Mouse (Mus musculus): ENCODE data around the gene Arl4c. TPM values are rescaled to one million over a fixed set of nuclear protein-coding genes. Genes with fewer than 3 reads are reported as not detected.
A peak's percentile ranks its signal among the peaks of the same experiment; 100 is the strongest.

Gene Arl4c
- polyA plus RNA-seq, 1 experiment from 2014 or later, result 30.6 TPM

GRCm38 (mm10) chr1:88654521-88655472 lies 47.2 kb downstream of the Arl4c start:
- no peak for ATAC-seq (replicated peaks; ENCODE audit: low FRiP score, low read depth)
- H3K4me1 ChIP-seq (replicated peaks; ENCODE audit: insufficient read depth, low read length), result no peaks in the 10 kb centered on the region
- H3K27me3 ChIP-seq (ENCODE audit: insufficient read depth, low read length), result no peaks in the 10 kb centered on the region

DNA sequence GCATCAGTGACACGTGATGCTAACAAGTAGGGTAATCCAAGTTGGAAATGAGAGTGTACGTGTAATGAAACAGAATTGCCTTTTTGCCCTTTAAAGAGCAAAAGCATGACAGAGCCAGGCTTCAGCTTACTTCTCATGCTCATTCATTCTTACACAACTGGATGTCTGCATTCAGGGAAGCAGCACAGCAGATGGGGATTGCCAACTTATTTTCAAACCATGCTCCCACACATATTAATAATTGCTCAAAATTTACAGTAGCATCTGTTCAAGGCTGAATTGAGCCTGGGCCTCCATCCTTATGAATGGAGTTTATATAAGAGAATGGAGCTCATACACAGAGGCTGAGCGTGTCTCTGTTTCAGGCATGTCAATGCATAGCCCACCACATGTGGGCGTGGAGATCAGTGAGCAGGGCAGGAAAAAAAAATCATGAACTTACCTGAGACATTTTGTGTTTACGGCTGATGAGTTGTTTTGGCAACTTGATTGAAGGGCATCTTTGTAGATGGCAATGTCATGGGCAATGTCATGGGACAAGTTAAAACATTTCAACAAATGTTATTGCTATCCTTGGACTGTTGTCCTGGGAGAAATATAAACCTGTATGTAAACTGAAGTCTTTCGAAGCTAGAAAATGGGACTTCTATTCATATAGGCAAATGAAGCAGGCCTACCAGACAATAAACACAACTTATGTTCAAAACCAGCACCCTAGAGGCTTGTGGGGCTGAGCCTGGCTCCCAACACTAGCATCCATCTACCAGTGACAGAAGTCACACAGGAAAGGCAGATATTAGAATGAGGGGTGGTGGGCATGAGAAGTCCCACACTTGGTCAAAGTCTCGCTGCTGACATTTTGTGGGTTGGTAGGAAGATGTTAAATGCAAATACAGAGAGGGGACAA lies 48.2 kb downstream of the Arl4c start:
- no peaks in the 10 kb centered on the region for H3K4me1 ChIP-seq (replicated peaks; ENCODE audit: insufficient read depth, low read length)
- no peak overlapping the region for H3K27ac ChIP-seq
- ATAC-seq (replicated peaks; ENCODE audit: low FRiP score, low read depth) (no peak), DNase-seq (ENCODE audit: low spot score) (no peak)
- no peak overlapping the region for H3K4me3 ChIP-seq (replicated peaks; ENCODE audit: low read depth, low read length)
- H3K36me3 ChIP-seq (ENCODE audit: insufficient read depth, low read length), result no peaks in the 10 kb centered on the region
- H3K9me3 ChIP-seq (replicated peaks; ENCODE audit: low read length), result no peaks in the 10 kb centered on the region
- WGBS, result 90% methylated on average over 7 of the region's 7 CpGs
- TF ChIP-seq CTCF (IDR thresholded peaks at IDR 0.05; ENCODE audit: low read depth), result no peak
- H3K9ac ChIP-seq (ENCODE audit: low read depth, low read length), result no peak overlapping the region
- H3K27me3 ChIP-seq (ENCODE audit: insufficient read depth, low read length), result no peaks in the 10 kb centered on the region
- H3K4me2 ChIP-seq (ENCODE audit: low read length), result no peak overlapping the region

More at GRCm38 (mm10) chr1:88654521-88655472, 47.2 kb downstream of the Arl4c start:
- no peaks in the 10 kb centered on the region for H3K9me3 ChIP-seq (replicated peaks; ENCODE audit: low read length)
- no peaks in the 10 kb centered on the region for H3K36me3 ChIP-seq (ENCODE audit: insufficient read depth, low read length)
- DNase-seq (ENCODE audit: low spot score), result no peak
- no peak overlapping the region for H3K27ac ChIP-seq
- 78% methylated on average over 9 of the region's 9 CpGs for WGBS
- TF ChIP-seq CTCF (IDR thresholded peaks at IDR 0.05; ENCODE audit: low read depth), result no peak
- no peak overlapping the region for H3K4me2 ChIP-seq (ENCODE audit: low read length)
- no peak overlapping the region for H3K9ac ChIP-seq (ENCODE audit: low read depth, low read length)
- no peak overlapping the region for H3K4me3 ChIP-seq (replicated peaks; ENCODE audit: low read depth, low read length)

DNA sequence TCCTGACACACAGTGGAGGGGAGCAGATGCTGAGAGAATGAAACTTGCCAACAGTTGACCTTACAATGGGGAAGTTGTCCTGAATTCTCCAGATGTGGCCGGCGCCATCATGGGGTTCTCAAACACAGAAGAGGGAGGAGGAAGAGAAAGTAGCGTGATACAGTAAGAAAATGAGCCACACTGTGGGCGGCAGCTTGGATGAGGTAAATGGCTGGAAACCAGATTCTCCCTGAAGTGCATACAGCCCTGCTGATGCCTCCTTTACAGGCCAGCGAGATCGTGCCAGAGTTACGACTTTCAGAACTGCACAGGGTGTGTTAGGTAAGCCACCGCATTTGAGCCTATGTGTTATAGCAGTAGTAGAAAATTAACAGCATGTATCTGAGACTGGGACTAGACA lies 49.3 kb downstream of the Arl4c start:
- ATAC-seq (replicated peaks; ENCODE audit: low FRiP score, low read depth) (no peak), DNase-seq (ENCODE audit: low spot score) (no peak)
- no peaks in the 10 kb centered on the region for H3K27me3 ChIP-seq (ENCODE audit: insufficient read depth, low read length)
- no peak overlapping the region for H3K4me2 ChIP-seq (ENCODE audit: low read length)
- 82% methylated on average over 8 of the region's 8 CpGs for WGBS
- no peaks in the 10 kb centered on the region for H3K4me1 ChIP-seq (replicated peaks; ENCODE audit: insufficient read depth, low read length)
- no peak overlapping the region for H3K9ac ChIP-seq (ENCODE audit: low read depth, low read length)
- no peak overlapping the region for H3K27ac ChIP-seq
- H3K4me3 ChIP-seq (replicated peaks; ENCODE audit: low read depth, low read length), result no peak overlapping the region
- TF ChIP-seq CTCF (IDR thresholded peaks at IDR 0.05; ENCODE audit: low read depth), result no peak
- H3K9me3 ChIP-seq (replicated peaks; ENCODE audit: low read length), result no peaks in the 10 kb centered on the region
- no peaks in the 10 kb centered on the region for H3K36me3 ChIP-seq (ENCODE audit: insufficient read depth, low read length)

GRCm38 (mm10) chr1:88651668-88652067 lies 50.4 kb downstream of the Arl4c start:
- Histone ChIP-seq H3K27me3 (ENCODE audit: insufficient read depth, low read length) (no peaks in the 10 kb centered on the region), H3K27ac (no peak overlapping the region), H3K4me2 (ENCODE audit: low read length) (no peak overlapping the region), H3K9me3 (replicated peaks; ENCODE audit: low read length) (no peaks in the 10 kb centered on the region), H3K9ac (ENCODE audit: low read depth, low read length) (no peak overlapping the region), H3K4me3 (replicated peaks; ENCODE audit: low read depth, low read length) (no peak overlapping the region), H3K4me1 (replicated peaks; ENCODE audit: insufficient read depth, low read length) (no peaks in the 10 kb centered on the region), H3K36me3 (ENCODE audit: insufficient read depth, low read length) (no peaks in the 10 kb centered on the region)
- DNase-seq (ENCODE audit: low spot score) (no peak), ATAC-seq (replicated peaks; ENCODE audit: low FRiP score, low read depth) (no peak; the same call in 1 of the 2 replicates)
- 48% methylated on average over 9 of the region's 9 CpGs for WGBS
- TF ChIP-seq CTCF (IDR thresholded peaks at IDR 0.05; ENCODE audit: low read depth), result 0 out of 2 replicates have a peak, but pooled peaks have one; percentile 10

DNA sequence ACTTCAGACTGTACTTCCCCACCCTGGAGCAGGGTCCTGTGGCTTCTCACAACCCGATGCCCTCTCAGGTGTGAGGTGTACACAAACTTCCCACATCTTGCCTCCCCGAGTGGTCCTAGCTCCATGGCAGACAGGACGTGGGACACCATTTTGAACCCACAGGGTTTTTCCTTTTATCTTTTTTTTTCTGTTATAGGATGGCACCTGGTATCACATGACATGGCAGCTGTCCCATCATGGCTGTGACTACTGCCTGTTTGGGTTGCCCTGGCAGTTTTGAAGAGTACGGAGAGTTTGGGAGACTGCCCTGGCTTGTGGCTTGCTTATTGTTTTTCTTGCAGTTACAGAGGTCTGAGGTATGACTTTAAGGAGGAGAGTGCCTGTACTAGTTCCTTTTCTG lies 53.3 kb downstream of the Arl4c start:
- Histone ChIP-seq H3K4me1 (replicated peaks; ENCODE audit: insufficient read depth, low read length) (no peaks in the 10 kb centered on the region), H3K27ac (no peak overlapping the region), H3K4me3 (replicated peaks; ENCODE audit: low read depth, low read length) (no peak overlapping the region), H3K36me3 (ENCODE audit: insufficient read depth, low read length) (no peaks in the 10 kb centered on the region), H3K9me3 (replicated peaks; ENCODE audit: low read length) (no peaks in the 10 kb centered on the region), H3K9ac (ENCODE audit: low read depth, low read length) (no peak overlapping the region), H3K27me3 (ENCODE audit: insufficient read depth, low read length) (no peaks in the 10 kb centered on the region), H3K4me2 (ENCODE audit: low read length) (no peak overlapping the region)
- ATAC-seq (replicated peaks; ENCODE audit: low FRiP score, low read depth) (no peak), DNase-seq (ENCODE audit: low spot score) (no peak)
- no peak for TF ChIP-seq CTCF (IDR thresholded peaks at IDR 0.05; ENCODE audit: low read depth)
- 81% methylated on average over 4 of the region's 4 CpGs for WGBS

GRCm38 (mm10) chr1:88645599-88646119 lies 56.4 kb downstream of the Arl4c start:
- H3K9ac ChIP-seq (ENCODE audit: low read depth, low read length), result no peak overlapping the region
- no peak overlapping the region for H3K4me3 ChIP-seq (replicated peaks; ENCODE audit: low read depth, low read length)
- no peak for TF ChIP-seq CTCF (IDR thresholded peaks at IDR 0.05; ENCODE audit: low read depth)
- H3K27me3 ChIP-seq (ENCODE audit: insufficient read depth, low read length), result no peaks in the 10 kb centered on the region
- H3K36me3 ChIP-seq (ENCODE audit: insufficient read depth, low read length), result no peaks in the 10 kb centered on the region
- H3K9me3 ChIP-seq (replicated peaks; ENCODE audit: low read length), result no peaks in the 10 kb centered on the region
- no peaks in the 10 kb centered on the region for H3K4me1 ChIP-seq (replicated peaks; ENCODE audit: insufficient read depth, low read length)
- DNase-seq (ENCODE audit: low spot score) (no peak), ATAC-seq (replicated peaks; ENCODE audit: low FRiP score, low read depth) (no peak)
- H3K27ac ChIP-seq, result no peak overlapping the region
- H3K4me2 ChIP-seq (ENCODE audit: low read length), result no peak overlapping the region
- 66% methylated on average over 3 of the region's 3 CpGs for WGBS

Data from kidney, postnatal 0 days (tissue).